ENCODE assay signal across 8 mouse cellular contexts in genomic region chr7:25367632-25368293, GRCm38 (mm10). TPM values are rescaled to one million over a fixed set of nuclear protein-coding genes. Genes with fewer than 3 reads are reported as not detected.
DNase-seq lines count a peak whose midpoint lies in the region; ATAC-seq lines count a peak whose summit lies in the region.

No protein-coding gene starts in this region.

- H3K27ac ChIP-seq in limb, embryonic 15.5 days, result no peak overlapping the region
- H3K27ac ChIP-seq in stomach, embryonic 16.5 days (ENCODE audit: low read length), result no peak overlapping the region

- H3K9me3 ChIP-seq in limb, embryonic 15.5 days, result no peaks in the 10 kb centered on the region
- no peaks in the 10 kb centered on the region for H3K9me3 ChIP-seq in stomach, embryonic 16.5 days (replicated peaks; ENCODE audit: control insufficient read depth, low read length)

- DNase-seq in kidney, adult 18-20 months, result peak; percentile 66
- DNase-seq in kidney, adult 11 months, result no peak
- peak; percentile 63 for DNase-seq in cerebellum, adult 9-11 months
- DNase-seq in heart, postnatal 4 days, result peak; percentile 66
- DNase-seq in left cerebral cortex, adult 8-10 months (ENCODE audit: low spot score in 2 of 2), result no peak
- no peak for DNase-seq in left cerebral cortex, adult 18-20 months (ENCODE audit: low spot score in 2 of 2)

- peak overlapping the region; percentile 19 for H3K4me3 ChIP-seq in limb, embryonic 15.5 days
- peak overlapping the region; percentile 21 for H3K4me3 ChIP-seq in stomach, embryonic 16.5 days (replicated peaks; ENCODE audit: low read length)

- peaks cover 41% of the 10 kb centered on the region for H3K27me3 ChIP-seq in limb, embryonic 15.5 days
- peaks cover 34% of the 10 kb centered on the region for H3K27me3 ChIP-seq in stomach, embryonic 16.5 days (ENCODE audit: control insufficient read depth, insufficient read depth, low read length)

- ATAC-seq in limb, embryonic 15.5 days (ENCODE audit: insufficient number of reproducible peaks, low FRiP score, low TSS enrichment, low read depth), result no peak
- no peak for ATAC-seq in stomach, embryonic 16.5 days (ENCODE audit: insufficient read depth, low FRiP score)

- peak overlapping the region; percentile 4; the same call in 1 of the 2 replicates for H3K4me2 ChIP-seq in limb, embryonic 15.5 days
- peak overlapping the region; percentile 15; the same call in 1 of the 2 replicates for H3K4me2 ChIP-seq in stomach, embryonic 16.5 days (ENCODE audit: low read depth, low read length)

- H3K9ac ChIP-seq in limb, embryonic 15.5 days, result no peak overlapping the region
- peak overlapping the region; percentile 35; the same call in 1 of the 2 replicates for H3K9ac ChIP-seq in stomach, embryonic 16.5 days (ENCODE audit: low read length)

- H3K4me1 ChIP-seq in limb, embryonic 15.5 days, result peaks cover 18% of the 10 kb centered on the region
- peaks cover 5% of the 10 kb centered on the region for H3K4me1 ChIP-seq in stomach, embryonic 16.5 days (ENCODE audit: control insufficient read depth, insufficient read depth, low read length)

- 2% methylated on average over 33 of the region's 33 CpGs for WGBS in limb, embryonic 15.5 days
- WGBS in stomach, embryonic 16.5 days, result 3% methylated on average over 33 of the region's 33 CpGs

- peaks cover 20% of the 10 kb centered on the region for H3K36me3 ChIP-seq in limb, embryonic 15.5 days
- no peaks in the 10 kb centered on the region for H3K36me3 ChIP-seq in stomach, embryonic 16.5 days (ENCODE audit: control insufficient read depth, insufficient read depth, low read length)

RNA-seq across cellular contexts. Expression of gene Cnfn, which starts 1.8 kb away (rescaled TPM):
- total RNA-seq in heart, postnatal 4 days (2021), result not detected
- polyA plus RNA-seq in limb, embryonic 15.5 days (2015; fragmentation: Nextera tagmentation; extraction: Ambion mirVana), result 649 and 693 TPM in 2 replicates
- polyA plus RNA-seq in stomach, embryonic 16.5 days (2015; fragmentation: Nextera tagmentation; extraction: Ambion mirVana), result 1,223 and 2,187 TPM in 2 replicates
- total RNA-seq in left cerebral cortex, adult 8-10 months (2022), result not detected
- total RNA-seq in left cerebral cortex, adult 18-20 months (2021), result not detected

RNA-seq across cellular contexts. Expression of gene Lipe, which starts 30.7 kb away (rescaled TPM):
- total RNA-seq in heart, postnatal 4 days (2021), result 10 to 100 TPM; 20.8 to 22.6 TPM
- polyA plus RNA-seq in limb, embryonic 15.5 days (2015; fragmentation: Nextera tagmentation; extraction: Ambion mirVana), result 9.2 and 11.8 TPM in 2 replicates
- 10.6 and 10.9 TPM in 2 replicates for polyA plus RNA-seq in stomach, embryonic 16.5 days (2015; fragmentation: Nextera tagmentation; extraction: Ambion mirVana)
- 10 to 100 TPM in 1 of 4 experiments, 1 to 10 TPM in 3; 8.2 to 10.7 (median 8.8) TPM for total RNA-seq in left cerebral cortex, adult 8-10 months (2022)
- 1 to 10 TPM; 7.6 to 8.2 TPM for total RNA-seq in left cerebral cortex, adult 18-20 months (2021)

RNA-seq across cellular contexts. Expression of gene Cxcl17, which starts 44.9 kb away (rescaled TPM):
- total RNA-seq in heart, postnatal 4 days (2021), result not detected
- polyA plus RNA-seq in limb, embryonic 15.5 days (2015; fragmentation: Nextera tagmentation; extraction: Ambion mirVana), result 0.20 and 0.32 TPM in 2 replicates
- 0.61 and 0.64 TPM in 2 replicates for polyA plus RNA-seq in stomach, embryonic 16.5 days (2015; fragmentation: Nextera tagmentation; extraction: Ambion mirVana)
- not detected for total RNA-seq in left cerebral cortex, adult 8-10 months (2022)
- total RNA-seq in left cerebral cortex, adult 18-20 months (2021), result not detected

RNA-seq across cellular contexts. Expression of gene Megf8, which starts 50.8 kb away (rescaled TPM):
- 10 to 100 TPM; 26.2 to 29.3 TPM for total RNA-seq in heart, postnatal 4 days (2021)
- polyA plus RNA-seq in limb, embryonic 15.5 days (2015; fragmentation: Nextera tagmentation; extraction: Ambion mirVana), result 14.2 and 14.3 TPM in 2 replicates
- polyA plus RNA-seq in stomach, embryonic 16.5 days (2015; fragmentation: Nextera tagmentation; extraction: Ambion mirVana), result 9.5 and 10.7 TPM in 2 replicates
- 100 to 1,000 TPM in 3 of 4 experiments, 10 to 100 TPM in 1; 99.2 to 109 (median 104) TPM for total RNA-seq in left cerebral cortex, adult 8-10 months (2022)
- 100 to 1,000 TPM; 100 to 102 TPM for total RNA-seq in left cerebral cortex, adult 18-20 months (2021)

Comparison
In these comparisons a context has a peak if more than half of its experiments do, and no peak if none do; other contexts are left out.
1. DNase-seq: peak in kidney, adult 18-20 months (single experiment), cerebellum, adult 9-11 months (single experiment) and heart, postnatal 4 days (single experiment); none in kidney, adult 11 months (single experiment), left cerebral cortex, adult 8-10 months (0 of 2) and left cerebral cortex, adult 18-20 months (0 of 2).